Comparison of ENCODE assay signal across 22 mouse cellular contexts in genomic region chr2:9369572-9369971, GRCm38 (mm10).
DNase-seq lines count a peak whose midpoint lies in the region; ATAC-seq and TF ChIP-seq lines count a peak whose summit lies in the region.
"Had no signal": no experiment of that assay in that cellular context is flagged by ENCODE, and none has a peak within 500 bp of the region (broad histone marks: within the 10 kb centered on the region; RNA-seq: fewer than 3 reads in every experiment).

No protein-coding gene starts in this region.

- no peaks in the 10 kb centered on the region for H3K4me1 ChIP-seq in forebrain, embryonic 13.5 days
- H3K4me1 ChIP-seq in forebrain, embryonic 15.5 days = no peaks in the 10 kb centered on the region
- H3K4me1 ChIP-seq in forebrain, postnatal 0 days (ENCODE audit: insufficient read depth) = no peaks in the 10 kb centered on the region
- H3K4me1 ChIP-seq in forebrain, embryonic 10.5 days = no peaks in the 10 kb centered on the region
- H3K4me1 ChIP-seq: heart, embryonic 10.5 days; heart, embryonic 13.5 days had no signal

- no peaks in the 10 kb centered on the region for H3K36me3 ChIP-seq in forebrain, embryonic 13.5 days (ENCODE audit: poor library complexity, severe bottlenecking)
- H3K36me3 ChIP-seq in forebrain, embryonic 15.5 days = no peaks in the 10 kb centered on the region
- H3K36me3 ChIP-seq in forebrain, postnatal 0 days (ENCODE audit: insufficient read depth) = no peaks in the 10 kb centered on the region
- H3K36me3 ChIP-seq in forebrain, embryonic 10.5 days (replicated peaks) = no peaks in the 10 kb centered on the region
- H3K36me3 ChIP-seq: heart, embryonic 10.5 days; heart, embryonic 13.5 days had no signal

- H3K9me3 ChIP-seq in forebrain, embryonic 13.5 days (replicated peaks) = no peaks in the 10 kb centered on the region
- no peaks in the 10 kb centered on the region for H3K9me3 ChIP-seq in forebrain, embryonic 15.5 days
- H3K9me3 ChIP-seq in forebrain, postnatal 0 days (ENCODE audit: low read length) = no peaks in the 10 kb centered on the region
- no peaks in the 10 kb centered on the region for H3K9me3 ChIP-seq in forebrain, embryonic 10.5 days
- H3K9me3 ChIP-seq: heart, embryonic 10.5 days; heart, embryonic 13.5 days had no signal

- peak; percentile 53; the same call in 1 of the 2 replicates for ATAC-seq in forebrain, embryonic 13.5 days
- ATAC-seq in forebrain, embryonic 15.5 days (replicated peaks) = no peak
- peak; percentile 51 for ATAC-seq in forebrain, postnatal 0 days
- ATAC-seq: intestine, postnatal 0 days; Patski had no signal

- WGBS in forebrain, embryonic 13.5 days = 62% methylated on average over 4 of the region's 4 CpGs
- 44% methylated on average over 4 of the region's 4 CpGs for WGBS in forebrain, embryonic 15.5 days
- 44% methylated on average over 4 of the region's 4 CpGs for WGBS in forebrain, postnatal 0 days
- WGBS in forebrain, embryonic 10.5 days = 68% methylated on average over 4 of the region's 4 CpGs

- no peak overlapping the region for H3K4me3 ChIP-seq in forebrain, embryonic 13.5 days
- H3K4me3 ChIP-seq in forebrain, embryonic 15.5 days = no peak overlapping the region
- H3K4me3 ChIP-seq in forebrain, postnatal 0 days (ENCODE audit: low read depth, low read length) = no peak overlapping the region
- no peak overlapping the region for H3K4me3 ChIP-seq in forebrain, embryonic 10.5 days
- H3K4me3 ChIP-seq: heart, adult 2 months; heart, embryonic 10.5 days; heart, embryonic 13.5 days had no signal

- no peak for DNase-seq in forebrain, postnatal 0 days
- DNase-seq in forebrain, embryonic 10.5 days (ENCODE audit: extremely low spot score, low spot score) = no peak
- peak; percentile 27 for DNase-seq in MN1 (ENCODE audit: low spot score)
- DNase-seq in adipocyte (ENCODE audit: low spot score) = no peak
- DNase-seq: adrenal gland, adult 2 months; adrenal gland, postnatal 14 days; cerebellum, adult 18-20 months; cerebellum, adult 9-10 months; cerebellum, postnatal 14 days; gastrocnemius, postnatal 10 days; gastrocnemius, postnatal 36 days; heart, adult 2 months; heart, postnatal 14 days; heart, postnatal 4 days; kidney, adult 2 months had no signal

- H3K27ac ChIP-seq in forebrain, embryonic 13.5 days = no peak overlapping the region
- no peak overlapping the region for H3K27ac ChIP-seq in forebrain, embryonic 15.5 days (replicated peaks)
- no peak overlapping the region for H3K27ac ChIP-seq in forebrain, postnatal 0 days (ENCODE audit: low read depth, low read length)
- H3K27ac ChIP-seq in forebrain, embryonic 10.5 days = no peak overlapping the region
- H3K27ac ChIP-seq: heart, adult 2 months; heart, embryonic 10.5 days; heart, embryonic 13.5 days; hindbrain, embryonic 14.5 days had no signal

- no peak for TF ChIP-seq CTCF in forebrain, postnatal 0 days (IDR thresholded peaks at IDR 0.05; ENCODE audit: low read depth)

- H3K27me3 ChIP-seq in forebrain, embryonic 13.5 days = no peaks in the 10 kb centered on the region
- H3K27me3 ChIP-seq in forebrain, embryonic 15.5 days = no peaks in the 10 kb centered on the region
- H3K27me3 ChIP-seq in forebrain, postnatal 0 days (ENCODE audit: insufficient read depth, low read length) = no peaks in the 10 kb centered on the region
- H3K27me3 ChIP-seq in forebrain, embryonic 10.5 days (ENCODE audit: poor library complexity, severe bottlenecking) = no peaks in the 10 kb centered on the region
- H3K27me3 ChIP-seq: heart, embryonic 13.5 days; Patski had no signal

- no peak overlapping the region for H3K4me2 ChIP-seq in forebrain, embryonic 13.5 days
- no peak overlapping the region for H3K4me2 ChIP-seq in forebrain, embryonic 15.5 days (replicated peaks)
- H3K4me2 ChIP-seq in forebrain, postnatal 0 days (ENCODE audit: low read depth) = no peak overlapping the region
- H3K4me2 ChIP-seq: heart, embryonic 13.5 days; hindbrain, embryonic 14.5 days had no signal

- H3K9ac ChIP-seq in forebrain, embryonic 13.5 days = no peak overlapping the region
- H3K9ac ChIP-seq in forebrain, embryonic 15.5 days (replicated peaks) = no peak overlapping the region
- no peak overlapping the region for H3K9ac ChIP-seq in forebrain, postnatal 0 days
- H3K9ac ChIP-seq: heart, embryonic 13.5 days; hindbrain, embryonic 14.5 days had no signal
